Mouse (Mus musculus): ENCODE measurements around the gene Tspan14.

Gene Tspan14

DNA sequence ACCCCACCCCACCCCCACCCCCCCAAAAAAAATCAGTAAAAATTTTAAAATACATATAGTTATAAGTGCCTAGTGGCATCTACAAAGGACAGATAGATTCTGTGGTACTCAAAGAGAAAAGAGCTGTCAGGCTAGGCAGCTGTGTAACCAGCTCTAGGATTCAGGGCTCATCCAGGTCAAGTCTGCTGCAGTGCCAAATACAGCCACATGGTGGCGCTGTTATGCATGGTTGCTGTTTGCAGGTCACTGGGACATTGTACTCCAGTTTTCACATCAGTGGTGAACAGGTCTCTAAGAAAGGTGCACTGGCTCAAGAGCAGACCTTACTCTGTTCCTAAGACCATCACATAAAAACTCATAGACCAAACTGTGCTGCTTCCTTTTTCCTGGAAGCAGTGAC lies 49.0 kb downstream of the Tspan14 start:
- peak; percentile 90 to 96 for DNase-seq

DNA sequence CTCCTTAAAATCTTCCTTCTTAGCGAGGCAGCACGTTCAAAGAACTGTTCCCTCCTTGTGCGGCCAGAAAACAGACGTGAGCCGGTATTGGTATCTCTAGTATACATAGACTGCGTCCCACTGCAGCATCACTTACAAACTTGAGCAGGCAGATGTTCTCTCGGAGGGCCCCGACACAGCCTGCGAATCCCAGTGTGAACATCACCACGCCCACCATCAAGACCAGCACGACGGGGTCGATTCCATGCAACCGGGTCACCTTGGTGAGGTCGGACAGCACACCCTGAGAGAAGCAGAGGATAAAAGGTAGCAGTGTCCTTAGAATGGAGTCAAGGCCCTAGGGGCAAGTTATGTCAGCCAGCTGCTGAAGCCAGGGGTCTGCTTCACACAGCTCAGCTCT lies 49.9 kb downstream of the Tspan14 start:
- no peak for DNase-seq

DNA sequence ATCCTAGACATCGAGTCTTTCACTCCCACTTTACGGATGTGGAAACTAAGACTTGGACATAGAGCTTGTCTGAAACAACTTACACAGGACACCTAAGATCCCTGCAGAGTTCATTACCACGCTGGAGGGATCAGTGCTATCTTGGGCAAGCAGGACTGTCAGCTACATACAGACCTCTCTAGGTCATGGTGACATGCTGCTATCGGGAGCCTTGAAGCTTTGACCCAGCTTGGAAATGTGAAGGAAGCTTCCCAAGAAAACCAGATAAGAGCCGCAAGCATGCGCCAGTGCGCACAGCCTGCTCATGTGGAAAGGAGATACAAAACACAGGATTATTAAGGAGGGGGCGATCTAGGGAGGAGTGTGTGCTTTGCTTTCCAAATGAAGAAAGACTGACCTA lies 50.8 kb downstream of the Tspan14 start:
- DNase-seq: no peak

DNA sequence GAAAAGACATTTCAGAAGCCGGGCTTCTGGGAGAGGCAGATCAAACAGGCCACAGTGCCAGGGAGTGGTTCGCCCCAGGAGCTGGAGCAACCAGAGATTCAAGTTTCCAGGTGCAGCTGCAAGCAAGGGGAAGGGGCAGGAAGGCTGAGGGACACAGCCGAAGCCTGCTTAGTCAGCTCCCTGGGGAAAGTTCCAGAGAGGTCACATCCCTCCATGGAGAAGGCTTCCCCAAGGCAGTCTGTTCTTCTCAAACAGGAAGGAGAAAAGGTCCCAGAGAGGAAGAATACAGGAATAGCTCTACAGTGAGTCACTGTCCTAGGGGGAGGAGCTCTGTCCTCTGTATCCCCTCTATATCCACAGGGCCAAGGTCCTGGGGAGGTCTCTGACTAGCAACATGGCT lies 51.9 kb downstream of the Tspan14 start:
- no peak for DNase-seq

DNA sequence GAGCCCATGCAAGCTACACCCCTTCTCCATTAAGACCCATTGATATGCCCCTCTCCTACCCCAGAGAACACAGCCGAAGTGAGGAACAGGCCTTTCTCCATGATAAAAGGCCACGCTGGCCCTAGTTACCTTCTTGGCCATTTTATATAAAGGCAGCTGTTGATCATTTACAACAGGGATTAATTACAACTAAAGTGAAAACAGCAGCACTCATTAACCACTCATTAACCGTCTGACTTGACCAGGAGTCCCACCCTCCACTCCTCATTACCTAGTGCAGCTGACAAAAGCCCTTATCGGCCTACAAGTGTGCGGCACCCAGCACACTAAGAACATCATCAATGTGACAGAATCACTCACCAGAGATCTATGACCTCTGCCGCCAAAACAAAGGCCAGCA lies 52.9 kb downstream of the Tspan14 start:
- DNase-seq: no peak

DNA sequence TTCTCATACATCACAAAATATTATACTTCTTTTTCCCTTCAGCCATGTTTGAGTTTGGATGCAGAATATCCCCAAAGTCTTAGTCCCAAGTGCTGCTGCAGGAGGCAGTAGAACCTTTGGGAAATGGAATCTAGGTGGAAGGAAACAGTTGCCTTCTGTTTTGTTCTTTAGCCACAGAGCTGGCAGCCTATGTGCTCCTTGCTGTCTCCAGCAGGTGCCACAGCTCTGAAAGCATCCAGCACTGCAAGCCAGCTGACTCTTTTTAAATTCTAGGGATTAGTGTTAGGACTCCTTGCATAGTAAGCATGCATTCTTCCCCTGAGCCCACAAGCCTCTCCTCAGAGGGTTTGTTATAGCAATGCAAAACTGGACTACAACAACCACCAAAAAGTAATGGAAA lies 55.1 kb downstream of the Tspan14 start:
- DNase-seq: no peak

DNA sequence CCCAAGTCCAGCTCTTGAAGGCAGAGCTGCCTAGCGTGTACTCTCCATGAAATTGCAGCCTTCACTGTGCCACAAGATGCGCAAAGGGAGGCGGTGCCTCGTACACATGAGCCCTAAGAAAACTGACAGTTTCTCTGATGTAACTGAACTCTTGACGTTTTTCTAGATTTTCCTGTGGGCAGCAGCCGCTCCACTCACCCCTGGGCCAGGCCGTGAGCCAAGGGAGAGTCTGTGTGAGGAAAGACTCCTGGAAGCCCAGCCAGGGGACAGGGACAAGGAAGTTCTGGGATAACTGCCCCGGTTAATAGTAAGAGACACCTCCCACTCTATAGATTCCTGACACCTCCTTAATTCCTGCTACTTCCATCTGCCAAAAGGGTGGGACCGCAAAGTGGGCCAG lies 57.8 kb downstream of the Tspan14 start:
- no peak for DNase-seq

DNA sequence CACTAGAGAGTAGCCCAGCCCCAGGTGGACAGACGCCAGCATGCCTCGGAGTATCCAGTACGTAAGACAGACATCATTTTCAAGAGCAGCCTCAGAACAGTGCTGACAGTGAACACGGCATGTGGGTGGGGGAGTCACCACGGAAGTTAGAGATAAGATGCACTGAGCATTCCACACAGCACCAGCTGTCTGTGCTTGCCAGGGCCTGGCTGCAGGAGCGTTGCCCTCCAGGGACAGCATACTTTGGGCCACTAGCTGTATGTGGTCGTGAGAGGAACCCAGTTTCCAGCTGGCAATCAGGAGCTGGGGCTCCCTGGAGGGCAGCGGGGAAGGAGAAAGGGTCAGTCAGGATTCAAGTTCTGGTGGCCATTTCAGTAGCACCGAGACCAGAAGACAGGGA lies 59.8 kb downstream of the Tspan14 start:
- DNase-seq: no peak

DNA sequence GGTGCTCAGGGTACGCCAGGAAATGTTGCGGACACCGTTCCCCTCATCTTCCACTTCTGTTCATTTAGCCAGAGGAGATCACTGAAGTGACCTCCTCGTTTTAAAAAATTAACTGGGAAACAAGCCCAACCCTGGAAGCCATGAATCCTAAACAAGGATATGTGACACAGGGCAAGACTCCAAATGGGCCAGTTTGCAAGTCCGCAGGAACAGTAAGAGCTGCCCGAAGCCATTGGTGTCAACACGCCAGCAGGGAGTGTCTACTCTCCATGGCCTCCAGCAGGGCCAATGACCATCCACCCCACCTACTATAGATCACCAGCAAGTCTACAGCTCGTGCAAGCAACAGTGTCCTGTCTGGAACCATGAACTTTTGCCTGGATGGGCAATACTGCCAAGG lies 60.8 kb downstream of the Tspan14 start:
- no peak for DNase-seq

DNA sequence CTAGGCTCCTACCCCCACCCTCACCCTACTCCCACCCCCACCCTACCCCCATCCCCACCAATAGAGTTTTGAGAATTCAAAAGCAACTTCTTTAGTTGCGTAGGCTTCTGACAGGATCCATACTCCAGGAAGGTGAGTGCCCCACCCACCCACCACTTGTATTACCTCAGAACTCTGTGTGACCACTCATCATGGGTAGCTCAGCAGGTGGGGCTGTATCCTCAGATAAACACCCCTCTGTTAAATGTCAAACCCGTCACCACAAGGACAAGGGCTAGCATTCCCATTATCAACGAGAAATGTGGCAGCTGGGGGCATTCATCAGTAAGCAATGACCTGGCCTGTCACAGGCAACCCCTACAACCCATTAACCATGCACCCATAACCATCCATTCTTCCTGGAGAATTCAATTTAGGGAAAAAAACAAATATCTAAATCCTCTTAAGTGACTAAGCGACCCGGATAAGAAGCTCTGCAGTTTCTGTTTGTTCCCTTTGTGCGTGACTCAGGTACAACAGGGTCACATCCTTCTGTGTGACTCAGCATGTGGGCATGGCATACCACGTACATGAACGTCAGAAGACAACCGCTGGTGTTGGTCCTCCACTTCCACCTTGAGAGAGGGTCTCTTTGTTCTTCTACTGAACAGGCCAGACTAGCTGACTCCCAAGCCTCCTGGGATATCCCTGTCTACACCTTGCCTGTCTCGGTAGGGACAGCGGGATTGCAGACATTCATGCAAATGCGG lies 64.1 kb downstream of the Tspan14 start:
- DNase-seq: no peak

DNA sequence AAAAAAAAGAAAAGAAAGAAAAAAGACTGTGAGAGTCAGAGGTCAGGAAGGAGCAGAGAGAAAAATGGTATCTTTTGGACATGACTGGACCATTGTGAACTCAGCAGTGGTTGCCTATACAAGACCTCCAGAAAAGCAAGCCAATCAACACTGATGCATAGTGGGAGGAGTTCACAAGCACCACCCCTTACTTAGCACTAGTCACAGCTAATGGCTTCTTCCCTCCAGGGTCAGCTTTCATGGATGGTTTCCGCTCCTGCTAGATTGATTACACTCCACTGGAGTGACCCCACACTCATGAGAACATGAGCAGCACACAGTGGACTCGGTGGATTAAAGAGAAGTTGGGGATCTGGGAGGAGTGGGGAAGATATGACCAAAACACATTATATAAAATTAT lies 66.3 kb downstream of the Tspan14 start:
- DNase-seq: no peak

DNA sequence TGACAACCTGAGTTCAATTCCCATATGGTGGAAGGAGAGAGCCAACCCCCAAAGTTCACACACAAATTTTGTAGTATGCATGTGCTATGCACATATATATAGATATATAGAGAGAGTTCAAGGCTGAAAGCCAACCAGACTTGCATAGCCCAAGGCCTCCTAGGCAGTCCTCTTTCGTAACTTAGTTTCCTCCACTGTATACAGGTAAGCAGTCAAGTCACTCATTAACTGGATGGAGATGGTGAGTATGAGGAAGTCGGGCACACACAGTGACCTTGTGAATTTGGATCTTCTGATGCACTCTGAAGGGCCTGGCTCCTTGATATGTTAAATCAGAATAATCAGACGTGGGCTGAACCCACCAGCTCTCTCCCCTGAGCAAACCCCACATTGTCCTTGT lies 68.7 kb downstream of the Tspan14 start:
- DNase-seq: no peak

DNA sequence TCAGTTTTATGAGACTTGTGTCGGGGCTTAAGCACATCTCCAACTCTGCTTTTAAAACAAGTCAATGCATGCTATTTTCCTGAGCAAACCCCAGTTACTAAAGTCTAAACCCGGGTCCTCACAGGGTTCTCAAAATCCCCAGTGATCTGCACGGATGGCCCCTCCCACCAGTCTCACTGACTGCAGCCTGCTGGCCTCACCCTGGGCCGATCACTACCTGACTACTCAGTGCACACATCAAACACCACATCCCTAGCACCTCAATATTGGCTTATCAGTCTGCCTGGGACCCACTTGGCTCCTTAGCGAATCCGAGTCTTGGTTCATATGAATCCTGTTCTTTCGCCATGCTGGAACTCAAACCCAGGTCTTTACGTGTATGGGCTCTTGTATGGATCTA lies 70.9 kb downstream of the Tspan14 start:
- DNase-seq: no peak

DNA sequence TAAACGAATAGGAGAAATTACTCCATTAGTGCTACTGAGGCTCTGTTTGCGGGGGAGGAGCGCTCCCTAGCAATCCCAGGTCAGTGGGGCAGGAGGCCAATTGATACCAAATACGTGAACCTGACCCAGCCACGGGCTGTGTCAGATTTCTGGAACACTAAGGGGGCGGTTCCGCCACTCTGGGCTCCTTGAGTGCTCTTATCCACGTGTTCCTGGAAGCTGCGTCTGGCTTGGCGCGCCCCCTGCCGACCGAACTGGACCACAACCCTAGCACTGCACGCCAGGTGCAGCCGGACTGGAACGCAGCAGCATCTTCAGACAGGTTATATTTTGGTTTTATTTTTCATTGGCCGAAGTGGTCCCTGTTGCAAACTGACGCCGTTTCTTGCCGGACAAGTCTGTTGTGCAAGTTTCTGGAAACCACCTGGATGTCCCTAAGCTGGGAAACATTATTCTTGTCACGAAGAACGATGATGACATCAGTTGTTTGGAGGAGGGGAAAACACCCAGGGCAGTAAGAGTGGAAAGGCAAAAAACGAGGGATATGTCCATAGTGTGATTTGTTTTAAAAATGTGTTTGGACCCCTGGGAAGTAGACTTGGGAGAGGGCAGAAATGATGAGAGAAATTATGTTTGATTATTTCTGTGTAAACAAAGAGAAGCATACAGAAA lies 71.9 kb downstream of the Tspan14 start:
- DNase-seq: peak; percentile 70 to 72

DNA sequence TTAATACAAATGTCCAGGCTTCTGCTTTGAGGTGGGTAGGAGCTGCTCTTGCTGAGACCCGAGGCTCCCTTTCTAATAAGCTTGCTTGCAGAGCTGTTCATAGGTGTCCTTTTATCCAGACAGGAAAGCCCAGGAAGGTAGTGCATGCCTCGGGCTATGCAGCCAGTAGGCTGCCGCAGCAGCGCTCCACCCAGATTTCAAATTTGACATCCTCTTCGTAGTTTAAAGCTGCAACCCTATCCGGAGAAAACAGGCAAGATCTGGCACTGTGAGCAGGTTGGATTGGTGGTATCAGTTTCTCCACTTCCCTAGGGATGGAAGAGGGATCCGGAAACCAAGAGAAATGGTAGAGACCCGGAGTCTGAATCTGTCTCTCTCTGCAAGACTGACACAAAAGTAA lies 72.7 kb downstream of the Tspan14 start:
- no peak for DNase-seq

DNA sequence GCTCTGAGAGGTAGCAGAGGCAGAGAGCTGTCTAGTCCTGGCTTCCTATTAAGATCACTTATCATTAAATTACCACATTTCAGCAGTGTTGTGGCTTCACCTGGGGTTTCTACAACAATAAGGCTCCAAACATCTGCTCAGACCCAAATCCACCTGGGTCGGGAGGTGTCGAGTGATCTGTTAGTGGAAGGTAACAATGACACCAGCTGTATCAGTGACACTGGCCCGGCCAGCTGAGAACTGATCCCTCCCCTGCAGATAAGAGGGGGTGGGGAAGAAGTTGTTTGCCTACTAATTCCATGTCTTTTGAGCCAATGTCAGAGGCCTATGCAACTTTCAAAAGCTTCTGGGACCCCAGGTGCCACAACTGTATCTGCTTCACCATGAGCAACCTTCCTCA lies 73.4 kb downstream of the Tspan14 start, which contains the start of gene Sh2d4b:
Sh2d4b (minus strand) TSS at position 71 of the 400 bp plus-strand sequence.
- no peak for DNase-seq

DNA sequence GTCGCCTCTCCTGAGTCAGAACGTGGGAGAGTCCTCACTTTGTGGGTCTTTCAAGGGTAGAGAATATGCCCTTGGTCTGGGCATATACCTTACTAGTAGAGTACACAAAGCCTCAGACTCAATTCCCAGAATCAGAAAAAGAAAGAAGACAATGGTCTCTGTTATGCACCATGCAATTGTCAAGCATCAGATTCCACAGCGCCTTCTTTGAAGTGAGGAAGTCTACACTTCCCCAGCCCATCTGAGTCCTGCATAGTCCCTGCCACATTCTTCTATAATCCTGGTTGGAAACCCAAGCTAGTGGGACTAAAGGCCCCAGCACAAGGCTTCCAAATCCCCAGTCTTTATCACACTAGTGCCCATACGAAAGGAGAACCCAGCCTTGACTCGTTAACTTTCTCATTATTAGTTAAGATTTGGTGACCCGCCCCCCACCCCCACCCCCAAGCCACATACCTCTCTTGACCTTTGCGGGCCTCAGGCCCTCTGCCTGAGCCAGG lies 74.2 kb downstream of the Tspan14 start:
- DNase-seq: no peak

DNA sequence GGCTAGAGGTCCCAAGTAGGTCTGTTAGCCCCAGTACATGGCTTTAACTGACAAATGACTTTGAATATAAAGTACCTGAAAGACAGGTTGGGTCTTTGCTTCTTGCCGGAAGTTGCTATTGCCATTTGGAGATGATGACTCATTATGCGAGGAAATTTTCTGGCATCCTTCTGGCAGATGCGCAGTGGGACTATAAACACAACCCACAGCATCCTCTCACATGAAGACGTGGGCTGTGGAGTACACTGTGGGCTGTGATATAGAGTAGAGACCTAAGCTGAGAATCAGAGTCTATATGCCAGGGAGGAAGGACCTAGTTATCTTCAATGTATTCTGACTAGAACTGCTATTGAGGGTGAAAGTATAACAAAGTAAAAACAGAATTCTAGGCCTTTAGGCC lies 75.1 kb downstream of the Tspan14 start:
- no peak for DNase-seq

DNA sequence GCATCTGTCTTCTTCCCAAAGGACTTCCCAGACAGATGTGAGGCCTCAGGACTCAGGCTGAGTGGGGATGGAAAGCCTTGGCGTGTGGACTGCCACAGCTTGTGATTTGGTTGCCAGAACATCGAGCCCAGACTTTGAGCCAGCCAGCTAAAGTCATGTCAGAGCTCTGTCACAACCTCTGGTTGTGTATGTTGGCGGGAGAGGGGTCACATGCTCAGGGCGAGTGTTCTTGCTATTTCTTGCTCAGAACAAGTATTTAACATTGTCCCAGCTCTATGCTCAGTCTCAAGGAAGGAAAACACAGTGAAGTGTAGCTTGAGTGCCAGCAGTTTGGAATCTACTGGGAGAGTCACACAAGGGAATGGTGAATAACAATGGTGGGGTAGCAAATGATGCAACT lies 76.9 kb downstream of the Tspan14 start:
- no peak for DNase-seq

DNA sequence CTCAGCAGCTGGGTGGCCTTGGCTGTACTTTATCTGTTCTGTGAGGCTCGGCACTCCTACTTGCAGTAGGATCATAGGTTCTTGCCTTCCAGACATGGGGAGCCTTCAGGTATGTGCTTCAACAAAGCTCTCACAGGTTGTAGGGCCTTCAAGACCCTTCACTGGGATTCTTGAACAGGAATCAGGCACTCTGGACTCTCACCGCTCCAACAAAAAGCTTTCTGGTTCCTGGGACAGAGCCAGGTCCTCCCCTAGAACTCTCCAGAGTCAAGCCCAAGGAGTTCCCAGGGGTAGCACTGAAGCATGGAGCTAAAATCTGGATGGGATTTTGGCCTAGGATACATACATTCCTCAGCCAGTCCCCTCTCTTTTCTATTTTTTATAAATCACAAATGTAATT lies 77.4 kb downstream of the Tspan14 start:
- DNase-seq: no peak

DNA sequence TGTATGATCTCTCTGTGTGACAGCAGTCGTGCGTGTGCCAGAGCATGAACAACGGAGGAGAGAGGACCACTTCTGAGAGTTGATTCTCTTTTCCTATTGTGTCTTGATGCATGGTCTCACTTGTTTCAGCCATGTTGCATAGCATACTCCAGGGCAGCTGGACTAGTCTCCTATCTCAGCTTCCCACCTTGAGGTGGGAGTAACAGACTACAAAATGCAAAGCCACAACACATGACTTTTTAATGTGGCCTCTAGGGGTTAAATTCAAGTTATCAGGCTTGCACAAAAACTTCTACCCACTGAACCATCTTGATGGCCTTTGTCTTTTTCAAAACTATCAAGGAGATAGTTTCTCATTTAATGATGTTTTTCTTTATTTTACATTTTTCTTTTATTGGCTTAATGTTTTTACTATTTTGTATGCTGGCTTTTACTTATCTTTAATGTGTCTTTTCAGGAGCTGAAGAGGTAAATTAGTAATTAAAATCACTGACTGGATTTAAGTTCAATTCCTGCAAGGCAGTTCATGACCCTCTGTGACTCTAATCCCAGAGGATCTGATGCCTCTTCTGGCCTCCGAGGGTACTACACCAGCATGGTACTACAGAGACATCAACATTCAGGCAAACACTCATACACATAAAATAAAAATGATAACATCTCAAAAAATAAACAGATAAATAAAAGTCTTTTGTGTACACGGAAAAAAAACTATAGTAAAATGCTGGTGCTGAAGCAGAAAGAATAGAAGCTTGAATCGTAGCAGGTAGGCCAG lies 80.0 kb downstream of the Tspan14 start:
- no peak for DNase-seq

DNA sequence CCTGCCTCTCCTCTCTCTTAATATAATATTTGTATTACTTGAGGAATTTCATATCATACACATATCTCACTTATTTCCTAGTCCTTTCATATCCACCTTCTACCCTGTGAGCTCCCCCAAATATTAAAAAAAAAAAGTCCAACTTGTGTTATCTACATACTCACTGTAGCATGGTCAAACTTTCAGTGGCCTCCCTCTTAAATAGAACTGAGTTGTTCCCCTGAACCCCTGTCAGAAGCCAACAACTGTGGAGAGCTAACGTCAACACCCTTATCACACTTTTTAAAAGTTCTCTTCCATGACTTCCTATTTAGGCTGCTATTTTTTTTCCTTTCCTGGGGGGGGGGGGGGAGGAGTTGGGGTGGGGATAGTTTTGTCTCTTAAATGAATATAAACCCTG lies 80.9 kb downstream of the Tspan14 start:
- DNase-seq: no peak

DNA sequence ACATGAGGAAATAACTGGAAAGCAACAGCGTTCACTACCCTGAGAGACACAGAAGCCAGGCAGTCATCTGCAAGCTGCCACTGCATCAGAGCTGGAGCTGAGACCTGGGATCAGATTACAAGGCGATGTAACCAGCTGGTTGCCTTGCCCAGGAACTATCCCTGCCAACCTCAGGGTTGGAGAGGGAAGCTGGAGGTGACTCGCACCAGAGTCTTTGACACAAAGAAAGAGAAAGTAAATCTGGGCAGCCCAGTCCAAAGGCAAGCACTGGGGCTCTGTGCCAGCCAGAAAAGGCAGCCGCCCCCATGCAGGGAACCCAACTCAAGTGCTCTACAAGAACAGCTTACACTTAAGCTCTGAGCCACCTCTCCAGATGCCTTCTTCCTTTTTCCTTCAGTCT lies 81.4 kb downstream of the Tspan14 start:
- DNase-seq: no peak

DNA sequence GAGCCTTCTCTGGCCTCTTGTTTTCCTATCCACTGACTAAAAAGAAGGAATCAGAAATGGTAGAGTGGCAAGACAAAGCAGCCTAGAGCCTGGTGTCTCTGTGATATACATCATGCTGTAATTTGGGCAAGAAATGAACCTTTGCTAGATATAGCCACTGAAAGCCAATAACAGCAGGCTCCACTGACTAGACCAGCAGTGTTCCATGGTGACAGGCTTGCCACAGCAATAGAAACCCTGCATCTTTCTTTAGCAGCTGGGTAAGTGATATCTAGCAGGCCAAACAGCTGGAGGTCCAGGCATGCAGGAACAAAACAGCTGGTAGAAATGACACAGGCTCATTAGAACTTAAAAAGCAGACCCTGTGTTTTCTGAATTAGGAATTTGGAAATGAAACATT lies 92.0 kb downstream of the Tspan14 start:
- DNase-seq: no peak

Data from cerebellum, postnatal 36 days (tissue).